Mouse (Mus musculus) hindbrain, embryonic 12.5 days (tissue): ENCODE data around the gene Hspa1l. TPM values are rescaled to one million over a fixed set of nuclear protein-coding genes. Genes with fewer than 3 reads are reported as not detected.
"Not testable (repeated sequence)": the region's sequence is repeated elsewhere in the genome, so short reads cannot be mapped to it uniquely, and the experiment has no call there.

Experiments
- ATAC-seq: fragments of 200-750 bp; cut with Nextera tagmentation; 2 replicates; pipeline ENCODE4 v1.8.0; 2017; ENCODE audit warnings: moderate TSS enrichment; ENCODE audit not compliant: low FRiP score
- H3K27ac ChIP-seq: fragments of 300-500 bp; sonication (generic); 2 replicates; pipeline ENCODE4 v1.5.1; 2016; ENCODE audit warnings: mild to moderate bottlenecking
- H3K27me3 ChIP-seq: fragments of 300-500 bp; sonication (generic); 2 replicates; pipeline ENCODE4 v1.6.1; 2016; ENCODE audit warnings: mild to moderate bottlenecking
- H3K36me3 ChIP-seq: fragments of 300-500 bp; sonication (generic); 2 replicates; pipeline ENCODE4 v1.6.1; 2016; ENCODE audit warnings: mild to moderate bottlenecking
- H3K4me1 ChIP-seq: fragments of 300-500 bp; sonication (generic); 2 replicates; pipeline ENCODE4 v1.6.1; 2016
- H3K4me2 ChIP-seq: fragments of 300-500 bp; sonication (generic); replicated peaks from 2 replicates; pipeline ENCODE4 v1.6.1; 2016; ENCODE audit warnings: mild to moderate bottlenecking
- H3K4me3 ChIP-seq: fragments of 300-500 bp; sonication (generic); 2 replicates; pipeline ENCODE4 v1.5.1; 2016; ENCODE audit warnings: mild to moderate bottlenecking
- H3K9ac ChIP-seq: fragments of 300-500 bp; sonication (generic); 2 replicates; pipeline ENCODE4 v1.6.1; 2016; ENCODE audit warnings: mild to moderate bottlenecking, moderate library complexity
- H3K9me3 ChIP-seq: fragments of 300-500 bp; sonication (generic); replicated peaks from 2 replicates; pipeline ENCODE4 v1.6.1; 2016; ENCODE audit warnings: mild to moderate bottlenecking
- WGBS: fragments of 180-500 bp; shearing (Covaris S2); methylation state at CpG from one replicate; pipeline ENCODE4 v1.1.7; 2016; 5-methylcytosine and 5-hydroxymethylcytosine counted together
- polyA plus RNA-seq: library from polyadenylated mRNA; unstranded; fragments of >200 nt; fragmentation: Nextera tagmentation; extraction: Ambion mirVana; gene quantifications from 2 replicates; pipeline ENCODE4 v1.2.1, GENCODE M21; 2016

Hspa1l gene
- polyA plus RNA-seq, 1 experiment from 2014 or later, result 1.3 TPM

DNA sequence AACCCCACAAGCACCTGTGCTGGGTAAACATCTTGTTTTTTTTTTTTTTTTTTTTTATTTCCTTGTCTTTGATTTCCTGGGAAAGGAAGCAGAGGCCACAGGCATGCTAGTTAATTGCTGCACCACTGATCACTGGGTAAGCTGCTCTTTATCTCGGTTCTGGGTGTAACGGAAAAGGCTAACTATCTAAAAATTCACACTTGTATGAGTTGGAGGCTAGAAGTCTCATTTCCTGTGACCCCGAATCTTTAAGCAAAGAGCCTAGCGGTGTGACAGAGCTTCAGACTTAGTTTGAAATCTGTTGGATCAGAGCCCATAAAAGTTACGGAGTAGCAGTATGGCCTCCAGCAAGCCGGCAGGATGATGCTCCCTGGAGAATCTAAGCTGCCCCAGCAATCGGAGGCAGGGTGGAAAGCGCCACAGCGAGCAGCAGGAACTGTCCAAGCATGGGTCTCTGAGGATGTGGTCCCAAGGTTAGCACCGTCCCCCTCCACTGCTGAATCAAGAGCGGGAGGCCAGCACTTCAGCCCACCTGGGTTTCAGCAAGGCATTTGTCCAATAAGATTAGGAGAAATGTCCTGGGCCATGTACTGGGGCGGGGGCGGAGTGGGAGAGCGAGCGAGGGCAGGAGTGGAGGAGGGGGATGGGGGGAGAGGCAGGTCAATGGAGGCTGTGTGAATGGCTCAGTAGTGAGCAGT, 31.0 kb upstream of the Hspa1l start:
- Histone ChIP-seq H3K36me3 (no peaks in the 10 kb centered on the region), H3K9ac (peak overlapping the region; percentile 5; the same call in 1 of the 2 replicates), H3K4me1 (peaks cover 6% of the 10 kb centered on the region; the same call in 1 of the 2 replicates), H3K4me3 (peak overlapping the region; percentile 15), H3K27me3 (no peaks in the 10 kb centered on the region), H3K9me3 (no peaks in the 10 kb centered on the region), H3K4me2 (peak overlapping the region; percentile 43), H3K27ac (no peak overlapping the region)
- no peak for ATAC-seq
- WGBS, result 12% methylated on average over 15 of the region's 15 CpGs

DNA sequence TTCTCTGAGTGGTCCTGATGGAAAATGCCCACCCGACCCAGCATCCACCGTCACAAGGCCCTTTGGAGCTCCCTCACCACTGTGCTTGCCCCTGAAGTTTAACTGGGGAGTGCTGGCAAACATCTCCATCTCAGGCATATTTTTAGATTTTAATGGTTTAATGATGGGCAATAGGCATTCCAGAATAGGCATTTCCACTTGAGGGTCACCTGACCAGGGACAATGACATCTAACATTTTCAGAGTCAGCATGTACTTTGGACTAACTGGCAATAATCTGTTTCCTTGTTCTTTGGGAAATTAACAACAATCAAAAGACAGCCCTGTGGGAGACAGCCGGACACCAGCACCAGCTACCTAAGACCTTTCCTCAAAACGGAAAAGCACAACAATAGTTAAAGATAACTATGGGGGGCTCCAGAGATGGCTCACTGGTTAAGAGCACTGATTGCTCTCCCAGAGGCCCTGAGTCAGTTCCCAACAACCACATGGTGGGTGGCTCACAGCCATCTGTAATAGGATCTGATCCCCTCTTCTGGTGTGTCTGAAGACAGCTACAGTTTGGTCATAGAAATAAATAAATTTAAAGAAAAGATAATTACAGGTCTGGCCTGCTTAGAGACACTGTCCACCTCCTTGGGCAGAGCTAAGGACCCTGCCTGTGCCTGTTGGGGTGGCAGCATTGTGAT, 29.2 kb upstream of the Hspa1l start:
- Histone ChIP-seq H3K4me3 (no peak overlapping the region), H3K9ac (no peak overlapping the region), H3K36me3 (no peaks in the 10 kb centered on the region), H3K4me1 (peaks cover 6% of the 10 kb centered on the region; the same call in 1 of the 2 replicates), H3K27ac (no peak overlapping the region), H3K9me3 (no peaks in the 10 kb centered on the region), H3K4me2 (no peak overlapping the region), H3K27me3 (no peaks in the 10 kb centered on the region)
- ATAC-seq, result no peak
- WGBS, result 80% methylated on average over 4 of the region's 4 CpGs

DNA sequence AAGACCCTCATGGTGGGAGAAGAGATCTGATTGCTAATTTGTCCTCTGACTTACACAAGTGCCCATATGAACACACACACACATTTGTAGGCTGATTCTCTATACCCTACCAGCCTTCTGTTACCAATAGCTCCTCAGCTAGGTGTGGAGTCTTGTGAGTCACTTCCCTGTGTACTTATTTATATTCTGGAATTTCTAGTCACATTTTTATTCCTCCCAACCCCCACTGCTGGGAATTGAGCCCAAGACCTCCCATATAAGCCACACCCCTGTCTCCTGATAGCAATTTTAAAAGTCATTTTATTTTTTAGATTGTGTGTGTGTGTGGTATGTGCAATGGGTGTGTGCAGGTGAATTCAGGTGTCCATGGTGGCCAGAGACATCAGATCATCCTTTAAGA, 28.1 kb upstream of the Hspa1l start:
- Histone ChIP-seq H3K27ac (no peak overlapping the region), H3K9me3 (no peaks in the 10 kb centered on the region), H3K27me3 (no peaks in the 10 kb centered on the region), H3K36me3 (peaks cover 1% of the 10 kb centered on the region), H3K4me2 (no peak overlapping the region), H3K4me3 (no peak overlapping the region), H3K4me1 (peaks cover 6% of the 10 kb centered on the region; the same call in 1 of the 2 replicates), H3K9ac (no peak overlapping the region)
- no peak for ATAC-seq

DNA sequence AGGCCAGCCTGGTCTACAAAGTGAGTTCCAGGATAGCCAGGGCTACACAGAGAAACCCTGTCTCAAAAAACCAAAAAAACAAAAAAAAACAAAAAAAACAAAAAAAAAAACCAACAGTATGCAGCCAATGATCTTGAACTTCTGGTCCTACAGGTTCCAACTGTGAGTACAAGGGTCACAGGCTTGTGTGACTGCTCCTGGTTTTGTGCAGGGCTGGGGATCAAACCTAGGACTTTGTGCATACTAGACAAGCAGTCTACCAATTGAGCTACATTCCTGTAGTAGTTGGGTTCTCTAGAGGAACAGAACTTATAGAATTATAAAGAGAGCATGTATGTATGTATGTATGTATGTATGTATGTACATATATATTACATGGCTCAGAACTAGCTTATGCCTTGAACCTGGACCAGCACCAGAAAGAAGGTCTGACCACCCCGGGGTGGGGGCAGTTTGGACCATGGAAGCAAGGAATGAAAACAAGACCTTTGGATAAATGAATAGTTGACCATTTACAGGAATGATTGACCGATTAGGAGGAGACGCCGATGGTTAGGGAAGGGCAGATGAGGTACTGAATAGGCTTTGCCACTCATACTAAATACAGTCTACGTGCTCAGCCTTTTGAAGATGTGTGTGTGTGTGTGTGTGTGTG, 25.9 kb upstream of the Hspa1l start:
- Histone ChIP-seq H3K9ac (no peak overlapping the region), H3K36me3 (peaks cover 17% of the 10 kb centered on the region), H3K27me3 (no peaks in the 10 kb centered on the region), H3K4me1 (peaks cover 16% of the 10 kb centered on the region), H3K4me3 (no peak overlapping the region), H3K27ac (no peak overlapping the region), H3K9me3 (no peaks in the 10 kb centered on the region), H3K4me2 (no peak overlapping the region)
- ATAC-seq, result no peak
- WGBS, result 93% methylated on average over 5 of the region's 5 CpGs

DNA sequence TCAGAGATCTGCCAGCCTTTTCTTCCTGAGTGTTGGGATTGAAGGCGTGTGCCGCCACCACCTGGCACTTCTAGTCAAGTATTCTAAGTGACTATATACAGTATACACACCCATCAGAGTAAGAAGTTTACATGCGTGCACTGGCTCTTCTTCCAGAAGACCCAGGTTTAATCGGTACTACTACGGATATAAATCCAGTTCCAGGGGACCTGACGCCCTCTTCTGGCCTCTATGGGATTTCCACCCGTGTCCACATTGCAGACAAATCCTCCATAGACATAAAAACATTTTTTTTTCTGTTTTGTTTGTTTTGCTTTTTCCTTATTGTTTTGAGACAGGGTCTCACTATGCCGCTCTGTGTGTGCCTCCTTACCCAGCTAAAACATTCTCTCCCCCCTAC, 24.9 kb upstream of the Hspa1l start:
- H3K4me1 ChIP-seq, result peaks cover 13% of the 10 kb centered on the region
- H3K9me3 ChIP-seq, result no peaks in the 10 kb centered on the region
- H3K27me3 ChIP-seq, result no peaks in the 10 kb centered on the region
- H3K9ac ChIP-seq, result no peak overlapping the region
- H3K4me3 ChIP-seq, result no peak overlapping the region
- H3K4me2 ChIP-seq, result no peak overlapping the region
- no peak for ATAC-seq
- peak overlapping the region; percentile 35; the same call in 1 of the 2 replicates for H3K27ac ChIP-seq
- H3K36me3 ChIP-seq, result peaks cover 17% of the 10 kb centered on the region
- 35% methylated on average over 8 of the region's 8 CpGs for WGBS

DNA sequence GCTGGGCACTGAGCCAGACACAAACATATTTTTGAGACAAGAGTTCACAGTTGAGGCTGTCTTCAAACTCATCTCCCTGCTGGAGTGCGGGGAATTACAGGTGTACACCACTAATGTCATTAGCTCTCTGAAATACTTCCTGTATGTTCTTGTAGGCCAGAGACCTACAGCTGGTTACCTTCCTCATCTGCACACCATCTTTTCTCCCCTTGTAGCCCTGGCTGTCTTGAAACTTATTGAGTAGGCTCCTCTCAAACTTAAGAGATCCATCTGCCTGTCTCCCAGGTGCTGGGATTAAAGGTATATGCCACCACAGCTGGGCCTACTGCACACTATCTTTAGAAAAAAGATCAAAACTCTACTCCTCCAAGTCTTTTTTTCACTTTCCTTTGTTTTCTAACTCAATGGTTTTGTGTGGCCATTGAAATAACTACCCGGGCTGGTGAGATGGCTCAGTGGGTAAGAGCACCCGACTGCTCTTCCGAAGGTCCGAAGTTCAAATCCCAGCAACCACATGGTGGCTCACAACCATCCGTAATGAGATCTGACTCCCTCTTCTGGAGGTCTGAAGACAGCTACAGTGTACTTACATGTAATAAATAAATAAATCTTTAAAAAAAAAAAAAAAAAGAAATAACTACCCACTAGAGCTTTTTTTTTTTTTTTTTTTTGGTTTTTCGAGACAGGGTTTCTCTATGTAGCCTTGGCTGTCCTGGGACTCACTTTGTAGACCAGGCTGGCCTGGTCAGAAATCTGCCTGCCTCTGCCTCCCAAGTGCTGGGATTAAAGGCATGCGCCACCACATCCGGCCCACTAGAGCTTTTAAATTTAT, 23.6 kb upstream of the Hspa1l start:
- not testable (repeated sequence) for H3K27ac ChIP-seq, ATAC-seq, H3K4me3 ChIP-seq, H3K4me2 ChIP-seq, H3K9me3 ChIP-seq, H3K27me3 ChIP-seq, H3K9ac ChIP-seq
- Histone ChIP-seq H3K4me1 (peaks cover 13% of the 10 kb centered on the region), H3K36me3 (peaks cover 17% of the 10 kb centered on the region)
- WGBS, result 65% methylated on average over 9 of the region's 9 CpGs

DNA sequence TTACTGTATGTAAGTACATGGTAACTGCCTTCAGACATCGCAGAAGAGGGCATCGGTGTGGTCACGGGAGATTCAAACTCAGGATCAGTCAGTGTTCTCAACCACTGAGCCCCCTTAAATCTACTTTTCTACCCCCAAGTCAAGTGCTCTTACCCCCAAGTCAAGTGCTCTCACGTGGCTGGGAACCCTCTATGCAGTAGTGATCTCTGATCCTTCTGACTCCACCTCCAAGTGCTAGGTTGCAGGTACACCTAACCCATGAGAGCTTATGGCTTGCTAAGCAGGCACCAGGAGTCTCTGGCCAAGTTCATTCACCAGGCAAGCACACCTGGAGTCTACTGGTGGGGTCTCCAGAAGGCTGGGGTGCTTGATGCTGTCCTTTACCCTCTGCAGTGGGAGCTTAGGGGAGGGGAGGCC, 22.9 kb upstream of the Hspa1l start:
- no peak overlapping the region for H3K27ac ChIP-seq

DNA sequence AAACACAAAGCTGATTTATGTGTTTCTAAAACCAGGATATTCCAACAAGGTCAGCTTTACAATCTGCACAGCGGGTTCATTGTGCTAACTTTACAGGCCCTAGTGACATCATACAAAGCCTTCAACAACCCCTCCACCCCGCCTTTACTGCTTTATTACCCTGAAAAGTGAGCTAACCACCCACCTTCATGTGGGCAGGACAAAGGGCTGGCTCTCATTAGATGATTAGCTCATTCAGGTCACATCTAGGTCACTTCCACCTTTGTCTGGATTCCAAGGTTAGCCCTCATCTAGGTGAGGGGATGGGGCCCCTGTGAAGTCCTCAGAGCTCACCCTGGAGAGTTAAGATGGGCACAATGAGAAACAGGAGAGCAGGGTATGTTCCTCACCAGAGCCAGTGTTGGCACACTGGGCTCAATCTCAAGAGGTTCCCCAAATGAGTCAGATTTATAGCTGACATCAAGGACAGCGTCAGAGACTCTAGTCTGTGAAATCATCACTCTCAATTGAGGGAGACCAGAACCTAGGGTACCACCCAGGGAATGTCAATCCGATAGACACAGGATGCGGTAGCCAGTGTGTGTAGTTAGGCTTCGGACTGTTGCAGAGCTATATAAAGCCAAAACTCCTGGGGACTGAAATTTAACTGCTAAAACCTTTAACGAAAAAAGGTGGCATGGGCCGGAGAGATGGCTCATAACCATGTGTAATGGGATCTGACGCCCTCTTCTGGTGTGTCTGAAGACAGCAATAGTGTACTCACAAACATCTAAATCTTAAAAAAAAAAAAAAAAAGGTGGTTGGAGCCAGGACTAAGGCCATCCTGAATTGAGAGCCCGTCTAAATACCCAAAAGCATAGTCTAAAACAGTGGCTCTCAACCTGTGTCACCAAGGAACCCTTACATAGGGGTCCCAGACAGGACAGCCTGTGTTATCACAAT, 21.7 kb upstream of the Hspa1l start:
- Histone ChIP-seq H3K36me3 (peaks cover 17% of the 10 kb centered on the region), H3K9me3 (no peaks in the 10 kb centered on the region), H3K4me2 (peak overlapping the region; percentile 95), H3K9ac (peak overlapping the region; percentile 95), H3K27ac (peak overlapping the region; percentile 91), H3K27me3 (peaks cover 11% of the 10 kb centered on the region), H3K4me1 (peaks cover 13% of the 10 kb centered on the region), H3K4me3 (peak overlapping the region; percentile 82)
- 32% methylated on average over 10 of the region's 10 CpGs for WGBS
- ATAC-seq, result no peak

More for the DNA sequence above, 22.9 kb upstream of the Hspa1l start:
- peaks cover 13% of the 10 kb centered on the region for H3K4me1 ChIP-seq
- WGBS, result 41% methylated on average over 4 of the region's 4 CpGs
- H3K9ac ChIP-seq, result no peak overlapping the region
- H3K4me3 ChIP-seq, result no peak overlapping the region
- no peaks in the 10 kb centered on the region for H3K9me3 ChIP-seq
- no peak for ATAC-seq
- H3K27me3 ChIP-seq, result no peaks in the 10 kb centered on the region
- no peak overlapping the region for H3K4me2 ChIP-seq
- peaks cover 17% of the 10 kb centered on the region for H3K36me3 ChIP-seq

DNA sequence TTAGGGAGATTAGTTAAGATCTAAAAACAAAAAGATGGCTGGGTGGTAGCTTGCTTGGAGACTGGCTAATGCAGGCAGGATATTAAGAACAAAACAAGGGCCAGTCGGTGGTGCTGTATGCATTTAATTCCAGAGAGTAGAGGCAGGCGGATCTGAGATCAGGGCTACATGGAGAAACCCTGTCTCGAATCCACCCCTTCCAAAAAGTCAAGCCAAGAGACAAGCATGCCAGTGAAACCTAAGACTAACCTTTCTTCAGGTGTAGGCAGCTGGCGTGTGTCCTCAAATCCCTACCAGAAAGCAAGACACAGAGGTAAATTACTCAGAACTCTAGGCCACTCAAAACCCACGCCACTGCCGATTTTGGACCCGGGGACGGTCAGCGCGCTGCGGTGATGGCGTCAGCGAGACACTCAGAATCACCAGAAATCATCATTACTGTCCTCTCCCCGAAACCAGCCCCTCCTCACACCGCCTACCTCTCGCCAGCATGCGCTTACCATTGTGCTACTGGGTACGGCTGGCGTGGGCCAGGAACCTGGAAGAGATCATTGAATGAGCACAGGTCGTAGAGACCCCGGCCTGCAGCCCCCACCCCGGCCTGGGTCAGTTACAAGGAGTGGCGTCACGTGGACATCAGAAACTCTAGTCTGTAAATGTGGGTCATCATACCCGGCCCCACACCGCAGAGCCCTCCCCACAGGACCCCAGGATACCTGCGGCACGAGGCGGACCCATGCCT, 20.7 kb upstream of the Hspa1l start:
- under 1% methylated on average over 29 of the region's 29 CpGs for WGBS

DNA sequence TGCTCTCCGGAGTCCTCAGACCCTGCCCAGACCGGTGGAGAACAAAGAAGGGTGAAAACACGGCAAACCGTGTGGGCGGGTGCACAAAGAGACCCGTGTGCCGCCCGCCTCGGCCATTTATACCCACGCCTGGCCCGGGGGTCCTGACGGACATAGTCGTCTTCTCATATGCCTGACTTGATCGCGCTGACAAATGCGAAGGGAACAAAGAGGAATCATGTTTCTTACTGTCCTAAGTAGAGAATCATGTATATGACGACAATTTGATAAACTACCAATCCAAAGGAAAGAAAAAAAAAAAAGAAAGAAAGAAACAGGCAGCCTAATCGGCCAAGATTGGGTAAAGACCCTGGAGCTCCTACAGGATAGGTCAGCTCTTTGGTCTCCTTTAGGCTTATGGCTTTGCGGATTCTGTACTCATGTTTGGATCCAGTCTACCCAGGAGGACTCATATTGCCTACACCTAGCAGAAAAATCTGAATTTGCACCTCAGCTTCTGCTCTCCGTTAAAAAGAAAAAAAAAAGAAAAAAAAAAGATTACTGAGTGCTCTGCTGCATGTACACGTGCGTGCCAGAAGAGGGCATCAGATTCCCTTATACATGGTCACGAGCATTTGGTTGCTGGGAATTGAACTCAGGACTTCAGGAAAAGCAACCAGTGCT, 20.0 kb upstream of the Hspa1l start:
- H3K9me3 ChIP-seq, result no peaks in the 10 kb centered on the region
- H3K36me3 ChIP-seq, result peaks cover 17% of the 10 kb centered on the region
- peak overlapping the region; percentile 95 for H3K4me2 ChIP-seq
- H3K27me3 ChIP-seq, result peaks cover 20% of the 10 kb centered on the region
- H3K4me3 ChIP-seq, result peak overlapping the region; percentile 82
- H3K27ac ChIP-seq, result peak overlapping the region; percentile 91
- peak; percentile 82 for ATAC-seq
- WGBS, result 0% methylated on average over 23 of the region's 23 CpGs
- H3K4me1 ChIP-seq, result peaks cover 13% of the 10 kb centered on the region
- peak overlapping the region; percentile 95 for H3K9ac ChIP-seq

More for the DNA sequence above, 20.7 kb upstream of the Hspa1l start:
- Histone ChIP-seq H3K9me3 (no peaks in the 10 kb centered on the region), H3K4me1 (peaks cover 13% of the 10 kb centered on the region), H3K27me3 (peaks cover 17% of the 10 kb centered on the region), H3K27ac (peak overlapping the region; percentile 91), H3K4me2 (peak overlapping the region; percentile 95), H3K4me3 (peak overlapping the region; percentile 82), H3K36me3 (peaks cover 17% of the 10 kb centered on the region), H3K9ac (peak overlapping the region; percentile 95)
- no peak; the same call in none of the 2 replicates for ATAC-seq
